Mouse (Mus musculus) lung, embryonic 16.5 days (tissue): ENCODE data around the gene Rtbdn. TPM values are rescaled to one million over a fixed set of nuclear protein-coding genes. Genes with fewer than 3 reads are reported as not detected.

Experiments
- ATAC-seq: fragments of 200-750 bp; cut with Nextera tagmentation; 2 replicates; pipeline ENCODE4 v1.8.0; 2017; ENCODE audit warnings: low read depth, mild to moderate bottlenecking, moderate library complexity
- H3K27ac ChIP-seq: fragments of 300-500 bp; sonication (generic); 2 replicates; pipeline ENCODE4 v1.5.1; 2014; ENCODE audit warnings: mild to moderate bottlenecking, control low read depth, low read length
- H3K27me3 ChIP-seq: fragments of 300-500 bp; sonication (generic); 2 replicates; pipeline ENCODE4 v1.6.1; 2014; ENCODE audit warnings: low read depth, low read length, mixed read lengths; ENCODE audit not compliant: control insufficient read depth, insufficient read depth
- H3K36me3 ChIP-seq: fragments of 300-500 bp; sonication (generic); 2 replicates; pipeline ENCODE4 v1.6.1; 2014; ENCODE audit warnings: low read length; ENCODE audit not compliant: control insufficient read depth, insufficient read depth
- H3K4me1 ChIP-seq: fragments of 300-500 bp; sonication (generic); replicated peaks from 2 replicates; pipeline ENCODE4 v1.6.1; 2014; ENCODE audit warnings: low read length, mixed read lengths; ENCODE audit not compliant: control insufficient read depth, insufficient read depth
- H3K4me2 ChIP-seq: fragments of 300-500 bp; sonication (generic); 2 replicates; pipeline ENCODE4 v1.6.1; 2014; ENCODE audit warnings: low read depth, low read length, control low read depth
- H3K4me3 ChIP-seq: fragments of 300-500 bp; sonication (generic); 2 replicates; pipeline ENCODE4 v1.5.1; 2014; ENCODE audit warnings: mild to moderate bottlenecking, low read length, control low read depth
- H3K9ac ChIP-seq: fragments of 300-500 bp; sonication (generic); 2 replicates; pipeline ENCODE4 v1.6.1; 2014; ENCODE audit warnings: low read length, control low read depth
- H3K9me3 ChIP-seq: fragments of 300-500 bp; sonication (generic); 2 replicates; pipeline ENCODE4 v1.6.1; 2016; ENCODE audit warnings: low read length; ENCODE audit not compliant: control insufficient read depth
- WGBS: fragments of 180-500 bp; shearing (Covaris S2); extraction: QIAGEN DNeasy Blood & Tissue Kit; methylation state at CpG from one replicate; pipeline ENCODE4 v1.1.7; 2014; 5-methylcytosine and 5-hydroxymethylcytosine counted together
- polyA plus RNA-seq: library from polyadenylated mRNA; unstranded; fragments of >200 nt; fragmentation: Nextera tagmentation; extraction: Ambion mirVana; gene quantifications from 2 replicates; pipeline ENCODE4 v1.2.1, GENCODE M21; 2015

The Rtbdn gene
- polyA plus RNA-seq, 1 experiment from 2014 or later, result 0.29 TPM

GRCm38 (mm10) chr8:84908421-84909161 is 38.2 kb upstream of the Rtbdn start, which contains the start of gene Dnase2a:
Gene Dnase2a (plus strand): TSS chr8:84908560.
- peak; percentile 97 for ATAC-seq
- Histone ChIP-seq H3K27ac (no peak within 1 kb of the TSS), H3K36me3 (no peaks in the 10 kb centered on the region), H3K4me2 (peak within 1 kb of the TSS; percentile 93), H3K4me3 (peak within 1 kb of the TSS; percentile 72), H3K9me3 (no peaks in the 10 kb centered on the region), H3K9ac (peak within 1 kb of the TSS; percentile 84), H3K4me1 (peaks cover 16% of the 10 kb centered on the region), H3K27me3 (peaks cover 23% of the 10 kb centered on the region)
- 2% methylated on average over 45 of the region's 45 CpGs for WGBS

DNA sequence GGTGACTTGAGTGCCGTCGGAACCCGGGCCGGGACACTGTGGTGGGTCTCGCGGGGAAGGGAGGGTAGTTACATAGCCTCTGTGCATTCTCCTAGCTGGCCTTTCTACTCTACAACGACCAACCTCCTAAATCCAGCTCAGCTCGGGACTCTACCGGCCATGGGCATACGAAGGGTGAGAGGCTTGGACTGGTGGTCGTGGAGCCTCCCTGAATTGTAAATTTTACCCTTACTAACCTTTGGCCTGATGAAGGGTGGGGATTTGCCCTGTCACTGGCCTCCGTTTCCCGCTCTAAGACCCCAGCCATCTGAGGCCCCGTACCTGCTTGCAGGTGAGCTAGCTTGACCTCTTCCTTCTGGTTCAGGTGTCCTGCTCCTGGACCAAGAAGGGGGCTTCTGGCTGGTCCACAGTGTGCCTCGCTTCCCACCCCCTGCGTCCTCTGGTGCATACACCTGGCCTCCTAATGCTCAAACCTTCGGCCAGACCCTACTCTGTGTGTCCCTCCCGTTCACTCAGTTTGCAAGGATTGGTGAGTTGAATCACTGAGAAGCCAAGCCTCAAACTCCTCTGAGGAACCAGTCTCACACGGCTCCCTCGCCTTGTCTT is 37.5 kb upstream of the Rtbdn start:
- Histone ChIP-seq H3K4me2 (peak overlapping the region; percentile 93), H3K4me1 (peaks cover 15% of the 10 kb centered on the region), H3K36me3 (no peaks in the 10 kb centered on the region), H3K9ac (peak overlapping the region; percentile 84), H3K9me3 (0 out of 2 replicates have a peak, but pooled peaks cover 3% of the 10 kb centered on the region), H3K27me3 (peaks cover 26% of the 10 kb centered on the region), H3K27ac (no peak overlapping the region), H3K4me3 (peak overlapping the region; percentile 72)
- WGBS, result 48% methylated on average over 20 of the region's 20 CpGs
- no peak for ATAC-seq

DNA sequence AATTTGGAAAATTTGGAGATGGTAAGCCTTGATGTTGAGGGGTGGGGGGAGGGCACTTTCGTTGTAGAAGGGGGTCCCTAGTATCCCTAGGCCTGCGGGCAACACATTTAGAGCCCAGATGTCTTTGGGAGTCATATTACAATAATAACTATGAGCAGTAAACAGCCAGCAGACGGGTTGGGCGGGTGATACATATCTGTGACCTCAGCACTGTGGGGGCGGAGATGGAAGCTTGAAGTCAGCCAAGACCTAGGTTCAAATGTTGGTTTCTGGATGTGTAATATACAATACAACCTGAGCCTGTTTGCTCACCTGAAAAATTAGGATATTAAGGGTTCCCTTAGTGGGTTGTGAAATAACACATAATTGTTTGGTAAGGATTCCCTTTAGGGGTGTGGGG is 36.8 kb upstream of the Rtbdn start:
- Histone ChIP-seq H3K36me3 (no peaks in the 10 kb centered on the region), H3K27me3 (peaks cover 26% of the 10 kb centered on the region), H3K4me2 (no peak overlapping the region), H3K4me3 (no peak overlapping the region), H3K9me3 (0 out of 2 replicates have a peak, but pooled peaks cover 7% of the 10 kb centered on the region), H3K4me1 (peaks cover 15% of the 10 kb centered on the region), H3K9ac (no peak overlapping the region), H3K27ac (no peak overlapping the region)
- no peak for ATAC-seq
- 70% methylated on average over 5 of the region's 5 CpGs for WGBS

GRCm38 (mm10) chr8:84910551-84910950 is 36.2 kb upstream of the Rtbdn start:
- WGBS, result 70% methylated on average over 6 of the region's 6 CpGs
- H3K27me3 ChIP-seq, result peaks cover 26% of the 10 kb centered on the region
- H3K27ac ChIP-seq, result no peak overlapping the region
- ATAC-seq, result no peak
- peaks cover 15% of the 10 kb centered on the region for H3K4me1 ChIP-seq
- H3K4me3 ChIP-seq, result no peak overlapping the region
- no peak overlapping the region for H3K9ac ChIP-seq
- H3K9me3 ChIP-seq, result 0 out of 2 replicates have a peak, but pooled peaks cover 7% of the 10 kb centered on the region
- H3K4me2 ChIP-seq, result no peak overlapping the region
- no peaks in the 10 kb centered on the region for H3K36me3 ChIP-seq

DNA sequence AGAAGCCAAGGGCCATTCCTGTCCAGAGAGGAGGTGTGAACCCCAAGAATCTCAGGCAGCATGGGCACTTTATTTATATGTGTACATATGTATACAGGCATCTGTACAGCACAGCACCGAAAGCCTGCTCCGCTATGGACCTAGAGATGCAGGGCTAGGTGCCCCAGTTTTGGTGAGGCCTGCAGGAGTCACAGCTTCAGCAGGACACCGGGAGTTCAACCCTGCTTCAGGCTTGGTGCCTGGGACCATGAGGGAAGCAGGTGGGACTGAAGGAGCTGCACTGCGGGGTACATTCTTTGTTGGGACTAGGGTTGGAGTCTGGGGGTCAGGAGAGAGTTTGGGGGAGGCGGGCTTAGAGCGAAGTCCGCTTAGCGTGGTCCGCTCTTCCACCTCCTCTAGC is 34.9 kb upstream of the Rtbdn start:
- Histone ChIP-seq H3K4me3 (no peak overlapping the region), H3K9me3 (0 out of 2 replicates have a peak, but pooled peaks cover 7% of the 10 kb centered on the region), H3K4me1 (peaks cover 15% of the 10 kb centered on the region), H3K9ac (no peak overlapping the region), H3K4me2 (no peak overlapping the region), H3K27me3 (peaks cover 26% of the 10 kb centered on the region), H3K36me3 (no peaks in the 10 kb centered on the region), H3K27ac (no peak overlapping the region)
- no peak for ATAC-seq
- WGBS, result 76% methylated on average over 9 of the region's 9 CpGs

- no peak for ATAC-seq
- no peak overlapping the region for H3K27ac ChIP-seq
- H3K4me2 ChIP-seq, result peak overlapping the region; percentile 75
- H3K9me3 ChIP-seq, result 0 out of 2 replicates have a peak, but pooled peaks cover 7% of the 10 kb centered on the region
- peak overlapping the region; percentile 53 for H3K4me3 ChIP-seq
- H3K9ac ChIP-seq, result peak overlapping the region; percentile 60
- H3K36me3 ChIP-seq, result no peaks in the 10 kb centered on the region
- 17% methylated on average over 27 of the region's 27 CpGs for WGBS
- peaks cover 26% of the 10 kb centered on the region for H3K27me3 ChIP-seq
- peaks cover 15% of the 10 kb centered on the region for H3K4me1 ChIP-seq
Measured at GRCm38 (mm10) chr8:84912391-84912790, 34.4 kb upstream of the Rtbdn start.

DNA sequence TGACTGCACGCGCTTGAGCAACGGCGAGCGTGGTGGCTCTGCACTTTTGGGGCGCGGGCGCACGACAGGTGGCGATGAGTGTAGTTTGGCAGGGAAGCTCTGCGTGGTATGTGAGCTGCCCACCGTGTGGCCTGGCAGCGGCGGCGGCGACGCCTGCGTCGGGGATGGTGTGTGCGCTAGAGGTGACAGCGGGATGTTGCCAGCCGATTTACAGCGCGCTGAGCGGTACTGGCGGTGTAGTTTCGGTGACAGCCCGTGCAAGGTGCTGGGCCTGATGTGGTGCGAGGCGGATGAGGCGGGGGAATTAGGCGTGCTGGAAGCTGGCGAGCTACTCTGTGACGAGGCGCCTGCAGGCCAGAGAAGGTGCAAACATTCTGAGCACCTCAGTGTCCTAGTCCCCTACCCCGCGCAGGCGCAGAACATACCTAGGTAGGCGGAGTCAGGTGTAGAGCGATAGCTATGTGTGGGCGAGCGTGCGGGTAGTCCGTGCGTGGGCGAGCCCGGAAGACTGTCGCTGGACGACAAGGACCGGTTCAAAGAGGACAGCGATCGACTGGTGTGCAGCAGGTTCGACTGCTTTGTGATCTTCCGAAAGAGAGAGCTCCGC is 33.8 kb upstream of the Rtbdn start:
- 2% methylated on average over 55 of the region's 55 CpGs for WGBS
- peaks cover 15% of the 10 kb centered on the region for H3K4me1 ChIP-seq
- peak; percentile 44; the same call in 1 of the 2 replicates for ATAC-seq
- H3K36me3 ChIP-seq, result no peaks in the 10 kb centered on the region
- peak overlapping the region; percentile 60 for H3K9ac ChIP-seq
- peaks cover 30% of the 10 kb centered on the region for H3K27me3 ChIP-seq
- H3K9me3 ChIP-seq, result 0 out of 2 replicates have a peak, but pooled peaks cover 7% of the 10 kb centered on the region
- peak overlapping the region; percentile 53 for H3K4me3 ChIP-seq
- H3K27ac ChIP-seq, result no peak overlapping the region
- peak overlapping the region; percentile 75 for H3K4me2 ChIP-seq

GRCm38 (mm10) chr8:84913502-84913900 is 33.3 kb upstream of the Rtbdn start:
- no peak for ATAC-seq
- peaks cover 15% of the 10 kb centered on the region for H3K4me1 ChIP-seq
- 8% methylated on average over 9 of the region's 9 CpGs for WGBS
- H3K4me3 ChIP-seq, result peak overlapping the region; percentile 53
- H3K4me2 ChIP-seq, result peak overlapping the region; percentile 75
- peak overlapping the region; percentile 60 for H3K9ac ChIP-seq
- H3K27me3 ChIP-seq, result peaks cover 31% of the 10 kb centered on the region
- H3K27ac ChIP-seq, result no peak overlapping the region
- H3K9me3 ChIP-seq, result 0 out of 2 replicates have a peak, but pooled peaks cover 7% of the 10 kb centered on the region
- H3K36me3 ChIP-seq, result no peaks in the 10 kb centered on the region

GRCm38 (mm10) chr8:84913960-84914359 is 32.8 kb upstream of the Rtbdn start:
- Histone ChIP-seq H3K9me3 (0 out of 2 replicates have a peak, but pooled peaks cover 7% of the 10 kb centered on the region), H3K27ac (no peak overlapping the region), H3K9ac (no peak overlapping the region), H3K4me2 (peak overlapping the region; percentile 75), H3K4me1 (peaks cover 15% of the 10 kb centered on the region), H3K36me3 (no peaks in the 10 kb centered on the region), H3K27me3 (peaks cover 31% of the 10 kb centered on the region), H3K4me3 (peak overlapping the region; percentile 53)
- 21% methylated on average over 4 of the region's 4 CpGs for WGBS
- no peak for ATAC-seq
